Mouse (Mus musculus) forebrain, embryonic 16.5 days (tissue): ENCODE measurements at regions not wholly inside any gene's neighbourhood (a gene's known extent, or its start where the extent isn't known, plus 50 kb on each side); places are given as distances from the start of the nearest gene placed in this dataset.
"Not testable (repeated sequence)": the region's sequence is repeated elsewhere in the genome, so short reads cannot be mapped to it uniquely, and the experiment has no call there.

Experiments
- ATAC-seq: fragments of 200-750 bp; cut with Nextera tagmentation; 2 replicates; pipeline ENCODE4 v1.8.0; 2017; ENCODE audit warnings: mild to moderate bottlenecking, moderate library complexity
- H3K27ac ChIP-seq: fragments of 300-500 bp; sonication (generic); 2 replicates; pipeline ENCODE4 v1.5.1; 2014; ENCODE audit warnings: low read length, control low read depth
- H3K27me3 ChIP-seq: fragments of 300-500 bp; sonication (generic); replicated peaks from 2 replicates; pipeline ENCODE4 v1.6.1; 2014; ENCODE audit warnings: low read length; ENCODE audit not compliant: control insufficient read depth, insufficient read depth
- H3K36me3 ChIP-seq: fragments of 300-500 bp; sonication (generic); 2 replicates; pipeline ENCODE4 v1.6.1; 2014; ENCODE audit not compliant: control insufficient read depth, insufficient read depth
- H3K4me1 ChIP-seq: fragments of 300-500 bp; sonication (generic); replicated peaks from 2 replicates; pipeline ENCODE4 v1.6.1; 2014; ENCODE audit warnings: low read length; ENCODE audit not compliant: control insufficient read depth, insufficient read depth
- H3K4me2 ChIP-seq: fragments of 300-500 bp; sonication (generic); 2 replicates; pipeline ENCODE4 v1.6.1; 2014; ENCODE audit warnings: mild to moderate bottlenecking, low read length, control low read depth
- H3K4me3 ChIP-seq: fragments of 300-500 bp; sonication (generic); replicated peaks from 2 replicates; pipeline ENCODE4 v1.5.1; 2014; ENCODE audit warnings: mild to moderate bottlenecking, low read length, control low read depth
- H3K9ac ChIP-seq: fragments of 300-500 bp; sonication (generic); replicated peaks from 2 replicates; pipeline ENCODE4 v1.6.1; 2014; ENCODE audit warnings: low read depth, low read length, control low read depth
- H3K9me3 ChIP-seq: fragments of 300-500 bp; sonication (generic); 2 replicates; pipeline ENCODE4 v1.6.1; 2016; ENCODE audit warnings: low read length; ENCODE audit not compliant: control insufficient read depth
- WGBS: fragments of 180-500 bp; shearing (Covaris S2); extraction: QIAGEN DNeasy Blood & Tissue Kit; methylation state at CpG from one replicate; pipeline ENCODE4 v1.1.7; 2014; 5-methylcytosine and 5-hydroxymethylcytosine counted together

DNA sequence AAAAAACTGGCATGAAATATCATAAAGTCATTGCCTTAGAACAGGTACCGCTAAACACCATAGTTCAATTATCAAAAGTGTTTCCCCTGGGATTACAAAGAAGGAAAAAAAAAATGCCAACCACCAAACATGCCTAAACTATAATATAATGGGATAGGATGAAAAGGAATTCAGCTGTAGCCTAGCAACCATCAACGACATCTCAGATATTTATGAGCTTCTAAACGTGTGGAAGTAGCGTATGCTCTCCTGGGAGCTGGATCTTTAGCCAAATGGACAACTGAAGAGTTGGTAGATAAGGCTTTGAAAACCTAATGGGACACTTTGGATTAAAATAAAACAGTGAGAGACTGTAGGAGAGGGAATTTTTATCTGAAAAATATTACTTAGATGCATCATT, 86.9 kb upstream of the Immp2l start:
- no peak overlapping the region for H3K4me3 ChIP-seq
- 28% methylated on average over 4 of the region's 4 CpGs for WGBS

GRCm38 (mm10) chr12:40946888-40947287, 77.0 kb upstream of the Immp2l start:
- H3K4me3 ChIP-seq: no peak overlapping the region
- no peak overlapping the region for H3K4me2 ChIP-seq
- WGBS: 79% methylated on average over 6 of the region's 6 CpGs
- H3K9me3 ChIP-seq: no peaks in the 10 kb centered on the region
- H3K4me1 ChIP-seq: no peaks in the 10 kb centered on the region
- no peaks in the 10 kb centered on the region for H3K27me3 ChIP-seq
- no peak overlapping the region for H3K27ac ChIP-seq
- H3K9ac ChIP-seq: no peak overlapping the region
- ATAC-seq: no peak
- no peaks in the 10 kb centered on the region for H3K36me3 ChIP-seq

More for the DNA sequence above, 86.9 kb upstream of the Immp2l start:
- no peaks in the 10 kb centered on the region for H3K9me3 ChIP-seq
- no peak overlapping the region for H3K27ac ChIP-seq
- H3K4me1 ChIP-seq: no peaks in the 10 kb centered on the region
- no peaks in the 10 kb centered on the region for H3K36me3 ChIP-seq
- no peak for ATAC-seq
- no peak overlapping the region for H3K4me2 ChIP-seq
- H3K9ac ChIP-seq: no peak overlapping the region
- no peaks in the 10 kb centered on the region for H3K27me3 ChIP-seq

DNA sequence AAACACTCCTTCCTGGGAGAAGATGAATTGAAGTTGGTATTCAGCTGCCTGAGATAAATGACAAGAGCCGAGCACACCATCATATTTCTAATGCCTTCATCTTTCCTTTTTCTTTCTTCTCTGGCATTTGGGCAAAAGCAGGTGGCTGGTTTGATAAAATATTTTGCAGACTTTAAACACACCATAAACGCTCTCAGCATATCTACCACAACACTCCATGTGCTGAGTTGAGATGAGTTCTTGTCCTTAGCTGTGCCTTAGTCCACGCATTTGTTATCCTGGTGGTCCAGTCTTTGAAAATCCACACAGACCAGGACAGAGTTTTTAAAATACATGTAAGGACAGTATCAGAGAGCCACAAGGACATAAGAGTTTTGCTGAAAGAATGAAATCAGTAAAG, 74.3 kb upstream of the Immp2l start:
- 89% methylated on average over 3 of the region's 3 CpGs for WGBS
- no peak for ATAC-seq

GRCm38 (mm10) chr12:40958536-40958935, 65.4 kb upstream of the Immp2l start:
- Histone ChIP-seq H3K4me3 (no peak overlapping the region), H3K9me3 (no peaks in the 10 kb centered on the region), H3K36me3 (no peaks in the 10 kb centered on the region), H3K27ac (no peak overlapping the region), H3K9ac (no peak overlapping the region), H3K4me1 (no peaks in the 10 kb centered on the region), H3K4me2 (no peak overlapping the region), H3K27me3 (no peaks in the 10 kb centered on the region)
- no peak for ATAC-seq
- 79% methylated on average over 3 of the region's 3 CpGs for WGBS

More for the DNA sequence above, 74.3 kb upstream of the Immp2l start:
- H3K4me2 ChIP-seq: no peak overlapping the region
- H3K9me3 ChIP-seq: no peaks in the 10 kb centered on the region
- no peak overlapping the region for H3K27ac ChIP-seq
- H3K4me1 ChIP-seq: no peaks in the 10 kb centered on the region
- H3K9ac ChIP-seq: no peak overlapping the region
- no peaks in the 10 kb centered on the region for H3K36me3 ChIP-seq
- H3K4me3 ChIP-seq: no peak overlapping the region
- H3K27me3 ChIP-seq: no peaks in the 10 kb centered on the region

DNA sequence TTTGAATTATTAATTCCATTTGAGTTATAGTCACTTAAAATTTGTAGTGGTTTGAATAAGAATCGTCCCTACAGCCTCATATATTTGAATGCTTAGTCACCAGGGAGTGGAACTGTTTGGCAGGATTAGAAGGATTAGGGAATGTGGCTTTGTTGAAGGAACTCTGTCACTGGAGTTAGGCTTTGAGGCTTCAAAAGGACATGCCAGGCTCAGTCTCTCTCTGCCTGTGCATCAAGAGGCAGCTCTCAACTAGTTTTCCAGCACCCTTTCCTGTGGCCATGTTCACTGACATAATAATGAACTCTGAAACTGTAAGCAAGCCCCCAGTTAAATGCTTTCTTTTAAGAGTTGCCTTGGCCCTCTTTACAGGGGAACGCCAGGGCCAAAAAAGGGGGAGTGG, 58.9 kb upstream of the Immp2l start:
- 12% methylated on average over 2 of the region's 2 CpGs for WGBS
- ATAC-seq: no peak

GRCm38 (mm10) chr12:40966308-40966707, 57.6 kb upstream of the Immp2l start:
- Histone ChIP-seq H3K9ac (no peak overlapping the region), H3K36me3 (no peaks in the 10 kb centered on the region), H3K9me3 (no peaks in the 10 kb centered on the region), H3K4me3 (no peak overlapping the region), H3K4me2 (no peak overlapping the region), H3K4me1 (no peaks in the 10 kb centered on the region), H3K27me3 (no peaks in the 10 kb centered on the region), H3K27ac (no peak overlapping the region)
- WGBS: 93% methylated on average over 2 of the region's 2 CpGs
- no peak for ATAC-seq

More for the DNA sequence above, 58.9 kb upstream of the Immp2l start:
- H3K4me3 ChIP-seq: no peak overlapping the region
- no peaks in the 10 kb centered on the region for H3K27me3 ChIP-seq
- no peak overlapping the region for H3K4me2 ChIP-seq
- H3K9ac ChIP-seq: no peak overlapping the region
- H3K4me1 ChIP-seq: no peaks in the 10 kb centered on the region
- no peaks in the 10 kb centered on the region for H3K9me3 ChIP-seq
- no peaks in the 10 kb centered on the region for H3K36me3 ChIP-seq
- H3K27ac ChIP-seq: no peak overlapping the region

DNA sequence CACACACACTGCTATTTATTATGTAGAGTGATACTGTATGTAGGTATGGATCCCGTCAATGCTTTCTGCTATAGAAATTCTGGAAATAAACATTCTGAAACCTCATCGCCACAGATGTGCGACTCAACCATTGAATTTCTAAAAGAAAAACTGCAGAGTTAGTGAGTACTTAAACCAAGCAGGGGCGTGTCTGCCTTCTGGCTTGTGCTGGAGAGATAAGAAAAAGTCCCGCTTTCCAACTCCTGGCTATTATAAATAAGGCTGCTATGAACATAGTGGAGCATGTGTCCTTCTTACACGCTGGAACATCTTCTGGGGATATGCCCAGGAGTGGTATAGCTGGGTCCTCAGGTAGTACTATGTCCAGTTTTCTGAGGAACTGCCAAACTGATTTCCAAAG, 57.2 kb upstream of the Immp2l start:
- not testable (repeated sequence) for H3K4me2 ChIP-seq, H3K36me3 ChIP-seq, H3K27ac ChIP-seq, H3K4me3 ChIP-seq, H3K4me1 ChIP-seq, H3K9ac ChIP-seq, H3K9me3 ChIP-seq, ATAC-seq, H3K27me3 ChIP-seq
- 95% methylated on average over 6 of the region's 6 CpGs for WGBS

DNA sequence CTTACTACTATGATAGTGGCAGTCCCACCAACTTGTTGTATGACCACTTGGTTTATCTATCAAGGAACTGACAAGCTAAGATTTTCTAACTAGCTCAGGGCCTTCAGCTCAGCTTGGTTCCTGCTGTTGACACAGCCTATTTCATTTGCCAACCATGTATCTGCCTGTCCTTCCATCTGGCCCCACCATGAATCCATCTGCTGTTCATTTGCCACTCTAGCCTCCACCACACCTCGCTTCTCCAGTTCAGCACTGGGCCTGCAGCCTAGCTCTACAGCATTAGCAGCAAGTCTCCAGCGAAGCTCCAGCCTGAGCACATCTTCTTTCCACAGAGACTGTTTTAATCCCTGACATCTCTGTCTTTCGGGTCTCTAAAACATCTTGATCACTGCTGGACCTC, 51.0 kb upstream of the Immp2l start:
- Histone ChIP-seq H3K9me3 (no peaks in the 10 kb centered on the region), H3K4me1 (no peaks in the 10 kb centered on the region), H3K27ac (no peak overlapping the region), H3K36me3 (no peaks in the 10 kb centered on the region), H3K9ac (no peak overlapping the region), H3K4me3 (no peak overlapping the region), H3K4me2 (no peak overlapping the region), H3K27me3 (no peaks in the 10 kb centered on the region)
- ATAC-seq: no peak
- 87% methylated on average over 3 of the region's 3 CpGs for WGBS
